Mouse (Mus musculus) midbrain, embryonic 14.5 days (tissue): Measurements from ENCODE around the gene Gm44965. TPM values are rescaled to one million over a fixed set of nuclear protein-coding genes. Genes with fewer than 3 reads are reported as not detected.

Experiments
- ATAC-seq: fragments of 200-750 bp; cut with Nextera tagmentation; 2 replicates; pipeline ENCODE4 v1.8.0; 2017; ENCODE audit warnings: moderate number of reproducible peaks, moderate library complexity; ENCODE audit not compliant: low FRiP score, low TSS enrichment
- DNase-seq: peaks from one replicate; pipeline ENCODE4 v3.0.0-alpha.2; 2015
- H3K27ac ChIP-seq: fragments of 300-500 bp; sonication (generic); replicated peaks from 2 replicates; pipeline ENCODE4 v1.5.1; 2014; ENCODE audit warnings: mild to moderate bottlenecking, low read depth, low read length, moderate library complexity
- H3K27me3 ChIP-seq: fragments of 300-500 bp; sonication (generic); 2 replicates; pipeline ENCODE4 v1.6.1; 2014; ENCODE audit warnings: low read length, control low read depth, mixed read lengths; ENCODE audit not compliant: control insufficient read depth, insufficient read depth
- H3K36me3 ChIP-seq: fragments of 300-500 bp; sonication (generic); 2 replicates; pipeline ENCODE4 v1.6.1; 2014; ENCODE audit warnings: low read length, control low read depth; ENCODE audit not compliant: control insufficient read depth, insufficient read depth
- H3K4me1 ChIP-seq: fragments of 300-500 bp; sonication (generic); 2 replicates; pipeline ENCODE4 v1.6.1; 2014; ENCODE audit warnings: mild to moderate bottlenecking, antibody characterized with exemption, low read length, control low read depth; ENCODE audit not compliant: control insufficient read depth, insufficient read depth
- H3K4me2 ChIP-seq: fragments of 300-500 bp; sonication (generic); 2 replicates; pipeline ENCODE4 v1.6.1; 2014; ENCODE audit warnings: mild to moderate bottlenecking, low read length, moderate library complexity
- H3K4me3 ChIP-seq: fragments of 300-500 bp; sonication (generic); replicated peaks from 2 replicates; pipeline ENCODE4 v1.5.1; 2014; ENCODE audit warnings: low read depth, low read length
- H3K9ac ChIP-seq: fragments of 300-500 bp; sonication (generic); replicated peaks from 2 replicates; pipeline ENCODE4 v1.6.1; 2014; ENCODE audit warnings: mild to moderate bottlenecking, low read length, moderate library complexity
- H3K9me3 ChIP-seq: fragments of 300-500 bp; sonication (generic); 2 replicates; pipeline ENCODE4 v1.6.1; 2016; ENCODE audit warnings: low read length, control low read depth, mixed read lengths; ENCODE audit not compliant: control insufficient read depth
- WGBS: fragments of 180-500 bp; shearing (Covaris S2); extraction: QIAGEN DNeasy Blood & Tissue Kit; methylation state at CpG from one replicate; pipeline ENCODE4 v1.1.7; 2014; 5-methylcytosine and 5-hydroxymethylcytosine counted together
- polyA plus RNA-seq: library from polyadenylated mRNA; unstranded; fragments of >200 nt; fragmentation: Nextera tagmentation; extraction: Ambion mirVana; gene quantifications from 2 replicates; pipeline ENCODE4 v1.2.1, GENCODE M21; 2014

Gm44965 gene
- polyA plus RNA-seq, 1 experiment from 2014 or later, result not detected

- Histone ChIP-seq H3K4me3 (no peak overlapping the region), H3K9me3 (no peaks in the 10 kb centered on the region), H3K4me1 (no peaks in the 10 kb centered on the region), H3K9ac (no peak overlapping the region), H3K27me3 (no peaks in the 10 kb centered on the region), H3K4me2 (no peak overlapping the region), H3K27ac (no peak overlapping the region), H3K36me3 (no peaks in the 10 kb centered on the region)
- ATAC-seq (no peak), DNase-seq (no peak)
- WGBS, result 90% methylated on average over 9 of the region's 9 CpGs
Measured at GRCm38 (mm10) chr6:48650041-48650440, 56.3 kb downstream of the Gm44965 start.

GRCm38 (mm10) chr6:48658721-48659120 lies 65.0 kb downstream of the Gm44965 start:
- H3K4me3 ChIP-seq, result no peak overlapping the region
- no peak overlapping the region for H3K27ac ChIP-seq
- ATAC-seq (no peak), DNase-seq (no peak)
- H3K4me2 ChIP-seq, result no peak overlapping the region
- no peaks in the 10 kb centered on the region for H3K36me3 ChIP-seq
- no peaks in the 10 kb centered on the region for H3K9me3 ChIP-seq
- H3K27me3 ChIP-seq, result no peaks in the 10 kb centered on the region
- WGBS, result 91% methylated on average over 5 of the region's 5 CpGs
- no peaks in the 10 kb centered on the region for H3K4me1 ChIP-seq
- H3K9ac ChIP-seq, result no peak overlapping the region

- WGBS, result 85% methylated on average over 4 of the region's 4 CpGs
- no peaks in the 10 kb centered on the region for H3K9me3 ChIP-seq
- no peaks in the 10 kb centered on the region for H3K36me3 ChIP-seq
- no peak overlapping the region for H3K27ac ChIP-seq
- no peak overlapping the region for H3K4me3 ChIP-seq
- H3K27me3 ChIP-seq, result no peaks in the 10 kb centered on the region
- no peaks in the 10 kb centered on the region for H3K4me1 ChIP-seq
- H3K9ac ChIP-seq, result no peak overlapping the region
- H3K4me2 ChIP-seq, result no peak overlapping the region
- ATAC-seq, result no peak
- no peak for DNase-seq
Measured at GRCm38 (mm10) chr6:48664750-48665149, 71.0 kb downstream of the Gm44965 start.

- Histone ChIP-seq H3K9me3 (no peaks in the 10 kb centered on the region), H3K4me1 (no peaks in the 10 kb centered on the region), H3K4me3 (no peak overlapping the region), H3K36me3 (no peaks in the 10 kb centered on the region), H3K27ac (no peak overlapping the region), H3K27me3 (no peaks in the 10 kb centered on the region), H3K9ac (no peak overlapping the region), H3K4me2 (no peak overlapping the region)
- no peak for ATAC-seq
- no peak for DNase-seq
- WGBS, result 94% methylated on average over 9 of the region's 9 CpGs
Measured at GRCm38 (mm10) chr6:48665471-48665870, 71.7 kb downstream of the Gm44965 start.

- no peak overlapping the region for H3K4me3 ChIP-seq
- ATAC-seq (no peak), DNase-seq (no peak)
- H3K36me3 ChIP-seq, result no peaks in the 10 kb centered on the region
- no peak overlapping the region for H3K9ac ChIP-seq
- no peaks in the 10 kb centered on the region for H3K27me3 ChIP-seq
- WGBS, result 74% methylated on average over 7 of the region's 7 CpGs
- H3K27ac ChIP-seq, result no peak overlapping the region
- no peaks in the 10 kb centered on the region for H3K9me3 ChIP-seq
- H3K4me2 ChIP-seq, result no peak overlapping the region
- H3K4me1 ChIP-seq, result no peaks in the 10 kb centered on the region
Measured at GRCm38 (mm10) chr6:48666159-48666586, 72.4 kb downstream of the Gm44965 start.

- no peak overlapping the region for H3K9ac ChIP-seq
- no peak overlapping the region for H3K4me2 ChIP-seq
- no peak for DNase-seq
- H3K36me3 ChIP-seq, result no peaks in the 10 kb centered on the region
- no peak overlapping the region for H3K27ac ChIP-seq
- no peak overlapping the region for H3K4me3 ChIP-seq
- H3K27me3 ChIP-seq, result no peaks in the 10 kb centered on the region
- H3K9me3 ChIP-seq, result no peaks in the 10 kb centered on the region
- ATAC-seq, result no peak
- H3K4me1 ChIP-seq, result no peaks in the 10 kb centered on the region
Measured at GRCm38 (mm10) chr6:48668022-48668421, 74.3 kb downstream of the Gm44965 start.

Other genes with a start within 250 kb of the Gm44965 start
- gene Krba1, start 198.4 kb upstream of the Gm44965 start, polyA plus RNA-seq, result 28.0 and 30.3 TPM in 2 replicates
- 31.1 and 38.8 TPM in 2 replicates for gene Zfp467, start 148.1 kb upstream of the Gm44965 start, polyA plus RNA-seq
- gene Sspo, start 145.7 kb upstream of the Gm44965 start, polyA plus RNA-seq, result 0.39 and 0.49 TPM in 2 replicates
- 190 and 241 TPM in 2 replicates for gene Atp6v0e2, start 56.3 kb upstream of the Gm44965 start, polyA plus RNA-seq
- gene Lrrc61, start 39.1 kb upstream of the Gm44965 start, polyA plus RNA-seq, result 11.0 and 20.1 TPM in 2 replicates
- 1.5 and 3.6 TPM in 2 replicates for gene Rarres2, start 21.2 kb upstream of the Gm44965 start, polyA plus RNA-seq
- gene Gm45021, start 4.3 kb upstream of the Gm44965 start, polyA plus RNA-seq, result not detected in 2 replicates
- gene Repin1, start 58 bp upstream of the Gm44965 start, polyA plus RNA-seq, result 44.3 and 47.0 TPM in 2 replicates
- gene Zfp775, start 8.1 kb downstream of the Gm44965 start, polyA plus RNA-seq, result 14.6 and 17.5 TPM in 2 replicates
- gene AI854703, start 32.8 kb downstream of the Gm44965 start, polyA plus RNA-seq, result 14.2 and 17.8 TPM in 2 replicates
- 0.17 and 0.32 TPM in 2 replicates for gene Gimap8, start 53.3 kb downstream of the Gm44965 start, polyA plus RNA-seq
- gene Gimap9, start 82.2 kb downstream of the Gm44965 start, polyA plus RNA-seq, result 0.98 and 2.1 TPM in 2 replicates
- 0.63 and 1.4 TPM in 2 replicates for gene Gimap4, start 90.6 kb downstream of the Gm44965 start, polyA plus RNA-seq
- 3.9 and 8.0 TPM in 2 replicates for gene Gimap6, start 114.3 kb downstream of the Gm44965 start, polyA plus RNA-seq
- gene Gm28053, start 124.7 kb downstream of the Gm44965 start, polyA plus RNA-seq, result 1.00 TPM in 1 of 2 replicates, not detected in the other
- gene Gimap7, start 124.7 kb downstream of the Gm44965 start, polyA plus RNA-seq, result not detected in 2 replicates
- 2.8 and 5.2 TPM in 2 replicates for gene Gimap1, start 145.1 kb downstream of the Gm44965 start, polyA plus RNA-seq
- gene Gimap5, start 152.3 kb downstream of the Gm44965 start, polyA plus RNA-seq, result 0.71 and 0.78 TPM in 2 replicates
- gene Gimap3, start 176.9 kb downstream of the Gm44965 start, polyA plus RNA-seq, result not detected in 2 replicates
- gene Tmem176a, start 247.0 kb downstream of the Gm44965 start, polyA plus RNA-seq, result 11.1 and 17.2 TPM in 2 replicates
- 89.8 and 96.7 TPM in 2 replicates for gene Tmem176b, start 247.6 kb downstream of the Gm44965 start, polyA plus RNA-seq